Mouse (Mus musculus): ENCODE measurements around the gene Lpin2. TPM values are rescaled to one million over a fixed set of nuclear protein-coding genes. Genes with fewer than 3 reads are reported as not detected.

Lpin2 gene
- total and polyA plus RNA-seq, 2 experiments, result 22.4 to 314 TPM

GRCm38 (mm10) chr17:71164991-71165390 lies 17.4 kb upstream of the Lpin2 start:
- 13% methylated on average over 6 of the region's 6 CpGs for WGBS
- Histone ChIP-seq H3K9ac (ENCODE audit: low read depth, low read length) (no peak overlapping the region), H3K27me3 (ENCODE audit: control insufficient read depth, insufficient read depth, low read length) (no peaks in the 10 kb centered on the region), H3K4me3 (ENCODE audit: insufficient read depth, low read depth, low read length) (no peak overlapping the region), H3K27ac (replicated peaks; ENCODE audit: insufficient read depth, low read depth, low read length) (no peak overlapping the region), H3K4me1 (ENCODE audit: control insufficient read depth, insufficient read depth, low read length) (peaks cover 6% of the 10 kb centered on the region; the same call in 1 of the 2 replicates), H3K79me2 (ENCODE audit: control insufficient read depth, insufficient read depth, low read length) (no peaks in the 10 kb centered on the region), H3K36me3 (ENCODE audit: control insufficient read depth, insufficient read depth, low read length) (no peaks in the 10 kb centered on the region)
- TF ChIP-seq POLR2A (IDR thresholded peaks at IDR 0.05; ENCODE audit: extremely low read depth, insufficient read depth, low read length) (no peak), CTCF (IDR thresholded peaks at IDR 0.05; ENCODE audit: low read depth, low read length) (no peak)
- DNase-seq (ENCODE audit: extremely low read depth, low read depth, low spot score), result peak; percentile 84

- Histone ChIP-seq H3K9ac (ENCODE audit: low read depth, low read length) (no peak overlapping the region), H3K27me3 (ENCODE audit: control insufficient read depth, insufficient read depth, low read length) (no peaks in the 10 kb centered on the region), H3K4me1 (ENCODE audit: control insufficient read depth, insufficient read depth, low read length) (peaks cover 6% of the 10 kb centered on the region; the same call in 1 of the 2 replicates), H3K4me3 (ENCODE audit: insufficient read depth, low read depth, low read length) (no peak overlapping the region), H3K36me3 (ENCODE audit: control insufficient read depth, insufficient read depth, low read length) (no peaks in the 10 kb centered on the region), H3K79me2 (ENCODE audit: control insufficient read depth, insufficient read depth, low read length) (no peaks in the 10 kb centered on the region), H3K27ac (replicated peaks; ENCODE audit: insufficient read depth, low read depth, low read length) (no peak overlapping the region)
- DNase-seq (ENCODE audit: extremely low read depth, low read depth, low spot score), result no peak
- no peak for TF ChIP-seq CTCF (IDR thresholded peaks at IDR 0.05; ENCODE audit: low read depth, low read length)
- WGBS, result 79% methylated on average over 5 of the region's 5 CpGs
Observed at GRCm38 (mm10) chr17:71168205-71168815, 14.1 kb upstream of the Lpin2 start.

GRCm38 (mm10) chr17:71168846-71169245 lies 13.5 kb upstream of the Lpin2 start:
- Histone ChIP-seq H3K9ac (ENCODE audit: low read depth, low read length) (no peak overlapping the region), H3K4me1 (ENCODE audit: control insufficient read depth, insufficient read depth, low read length) (peaks cover 6% of the 10 kb centered on the region; the same call in 1 of the 2 replicates), H3K79me2 (ENCODE audit: control insufficient read depth, insufficient read depth, low read length) (no peaks in the 10 kb centered on the region), H3K4me3 (ENCODE audit: insufficient read depth, low read depth, low read length) (no peak overlapping the region), H3K27ac (replicated peaks; ENCODE audit: insufficient read depth, low read depth, low read length) (no peak overlapping the region), H3K36me3 (ENCODE audit: control insufficient read depth, insufficient read depth, low read length) (no peaks in the 10 kb centered on the region), H3K27me3 (ENCODE audit: control insufficient read depth, insufficient read depth, low read length) (no peaks in the 10 kb centered on the region)
- DNase-seq (ENCODE audit: extremely low read depth, low read depth, low spot score), result no peak
- WGBS, result 76% methylated on average over 9 of the region's 9 CpGs
- TF ChIP-seq POLR2A (IDR thresholded peaks at IDR 0.05; ENCODE audit: extremely low read depth, insufficient read depth, low read length) (no peak), CTCF (IDR thresholded peaks at IDR 0.05; ENCODE audit: low read depth, low read length) (no peak)

- H3K36me3 ChIP-seq (ENCODE audit: control insufficient read depth, insufficient read depth, low read length), result no peaks in the 10 kb centered on the region
- H3K4me1 ChIP-seq (ENCODE audit: control insufficient read depth, insufficient read depth, low read length), result peaks cover 4% of the 10 kb centered on the region; the same call in 1 of the 2 replicates
- no peaks in the 10 kb centered on the region for H3K27me3 ChIP-seq (ENCODE audit: control insufficient read depth, insufficient read depth, low read length)
- no peak for DNase-seq (ENCODE audit: extremely low read depth, low read depth, low spot score)
- no peak overlapping the region for H3K27ac ChIP-seq (replicated peaks; ENCODE audit: insufficient read depth, low read depth, low read length)
- H3K9ac ChIP-seq (ENCODE audit: low read depth, low read length), result no peak overlapping the region
- no peak for TF ChIP-seq POLR2A (IDR thresholded peaks at IDR 0.05; ENCODE audit: extremely low read depth, insufficient read depth, low read length)
- WGBS, result 83% methylated on average over 1 of the region's 1 CpGs
- H3K79me2 ChIP-seq (ENCODE audit: control insufficient read depth, insufficient read depth, low read length), result no peaks in the 10 kb centered on the region
- no peak overlapping the region for H3K4me3 ChIP-seq (ENCODE audit: insufficient read depth, low read depth, low read length)
Observed at GRCm38 (mm10) chr17:71169639-71170038, 12.7 kb upstream of the Lpin2 start.

GRCm38 (mm10) chr17:71171161-71171560 lies 11.2 kb upstream of the Lpin2 start:
- H3K79me2 ChIP-seq (ENCODE audit: control insufficient read depth, insufficient read depth, low read length), result no peaks in the 10 kb centered on the region
- TF ChIP-seq CTCF (IDR thresholded peaks at IDR 0.05; ENCODE audit: low read depth, low read length), result no peak
- no peak for TF ChIP-seq POLR2A (IDR thresholded peaks at IDR 0.05; ENCODE audit: extremely low read depth, insufficient read depth, low read length)
- no peak overlapping the region for H3K9ac ChIP-seq (ENCODE audit: low read depth, low read length)
- H3K4me1 ChIP-seq (ENCODE audit: control insufficient read depth, insufficient read depth, low read length), result no peaks in the 10 kb centered on the region
- 79% methylated on average over 4 of the region's 4 CpGs for WGBS
- no peak overlapping the region for H3K27ac ChIP-seq (replicated peaks; ENCODE audit: insufficient read depth, low read depth, low read length)
- no peak overlapping the region for H3K4me3 ChIP-seq (ENCODE audit: insufficient read depth, low read depth, low read length)
- no peaks in the 10 kb centered on the region for H3K36me3 ChIP-seq (ENCODE audit: control insufficient read depth, insufficient read depth, low read length)
- DNase-seq (ENCODE audit: extremely low read depth, low read depth, low spot score), result no peak
- no peaks in the 10 kb centered on the region for H3K27me3 ChIP-seq (ENCODE audit: control insufficient read depth, insufficient read depth, low read length)

GRCm38 (mm10) chr17:71177336-71177735 lies 5.0 kb upstream of the Lpin2 start:
- no peak for TF ChIP-seq POLR2A (IDR thresholded peaks at IDR 0.05; ENCODE audit: extremely low read depth, insufficient read depth, low read length)
- no peak for TF ChIP-seq CTCF (IDR thresholded peaks at IDR 0.05; ENCODE audit: low read depth, low read length)
- 85% methylated on average over 4 of the region's 4 CpGs for WGBS
- no peak for DNase-seq (ENCODE audit: extremely low read depth, low read depth, low spot score)
- H3K27me3 ChIP-seq (ENCODE audit: control insufficient read depth, insufficient read depth, low read length), result no peaks in the 10 kb centered on the region
- H3K9ac ChIP-seq (ENCODE audit: low read depth, low read length), result no peak overlapping the region
- H3K27ac ChIP-seq (replicated peaks; ENCODE audit: insufficient read depth, low read depth, low read length), result no peak overlapping the region
- no peaks in the 10 kb centered on the region for H3K36me3 ChIP-seq (ENCODE audit: control insufficient read depth, insufficient read depth, low read length)
- H3K4me1 ChIP-seq (ENCODE audit: control insufficient read depth, insufficient read depth, low read length), result peaks cover 4% of the 10 kb centered on the region; the same call in 1 of the 2 replicates
- no peak overlapping the region for H3K4me3 ChIP-seq (ENCODE audit: insufficient read depth, low read depth, low read length)
- no peaks in the 10 kb centered on the region for H3K79me2 ChIP-seq (ENCODE audit: control insufficient read depth, insufficient read depth, low read length)

Data from liver, adult 2 months (tissue).